In genomic region chrX:93919017-93919416, GRCm38 (mm10) we compare ENCODE assay signal across 36 mouse cellular contexts. TPM values are rescaled to one million over a fixed set of nuclear protein-coding genes. Genes with fewer than 3 reads are reported as not detected.
A peak's percentile ranks its signal among the peaks of the same experiment; 100 is the strongest.
DNase-seq lines count a peak whose midpoint lies in the region; ATAC-seq and TF ChIP-seq lines count a peak whose summit lies in the region.
"Had no signal": no experiment of that assay in that cellular context is flagged by ENCODE, and none has a peak within 500 bp of the region (broad histone marks: within the 10 kb centered on the region; RNA-seq: fewer than 3 reads in every experiment).

No protein-coding gene starts in this region.

- H3K79me2 ChIP-seq in myocyte (ENCODE audit: control insufficient read depth, insufficient read depth), result no peaks in the 10 kb centered on the region

- no peak overlapping the region for H3K4me2 ChIP-seq in myocyte (ENCODE audit: low read depth)
- H3K4me2 ChIP-seq: embryonic facial prominence, embryonic 13.5 days; forebrain, embryonic 12.5 days; forebrain, embryonic 15.5 days; heart, embryonic 11.5 days; hindbrain, embryonic 14.5 days had no signal

- no peak overlapping the region for H3K4me3 ChIP-seq in myocyte
- no peak overlapping the region for H3K4me3 ChIP-seq in left cerebral cortex, adult 2 months
- H3K4me3 ChIP-seq: embryonic facial prominence, embryonic 10.5 days; embryonic facial prominence, embryonic 13.5 days; erythroblast, embryonic 14.5 days; forebrain, embryonic 12.5 days; forebrain, embryonic 15.5 days; hindbrain, embryonic 10.5 days had no signal

- ATAC-seq in megakaryocyte, adult 5-6 weeks (ENCODE audit: poor library complexity, severe bottlenecking), result peak; percentile 40
- no peak for ATAC-seq in monocyte, adult 5-6 weeks (replicated peaks; ENCODE audit: insufficient number of reproducible peaks, low FRiP score, low TSS enrichment, poor library complexity, severe bottlenecking)
- ATAC-seq: forebrain, embryonic 15.5 days; hindbrain, postnatal 0 days; inflammation-experienced regulatory T-cells, adult 6 months; Patski had no signal

- H3K36me3 ChIP-seq in myocyte (ENCODE audit: control insufficient read depth, insufficient read depth), result no peaks in the 10 kb centered on the region
- H3K36me3 ChIP-seq: embryonic facial prominence, embryonic 10.5 days; embryonic facial prominence, embryonic 13.5 days; forebrain, embryonic 12.5 days; forebrain, embryonic 15.5 days; G1E; hindbrain, embryonic 10.5 days had no signal

- no peak overlapping the region for H3K27ac ChIP-seq in left cerebral cortex, adult 2 months
- H3K27ac ChIP-seq: embryonic facial prominence, embryonic 10.5 days; embryonic facial prominence, embryonic 13.5 days; forebrain, embryonic 12.5 days; forebrain, embryonic 15.5 days; hindbrain, embryonic 10.5 days; hindbrain, embryonic 14.5 days; hindbrain, postnatal 0 days had no signal

- no peak overlapping the region for H3ac ChIP-seq in myocyte (ENCODE audit: control insufficient read depth, insufficient read length)

- intact Hi-C loops in left cerebral cortex, adult 2 months (cut with DNase I), result no loop called here

- peak; percentile 2 for DNase-seq in 3T3-L1 (ENCODE audit: low read depth, low spot score)
- peak; percentile 54 for DNase-seq in A20 (ENCODE audit: low read depth, low spot score)
- DNase-seq in urinary bladder, postnatal 14 days (ENCODE audit: low spot score), result no peak
- no peak for DNase-seq in left cerebral cortex, adult 2 months (ENCODE audit: extremely low spot score in 1 of 2, low spot score in 2 of 2)
- DNase-seq: adrenal gland, postnatal 10 days; adrenal gland, postnatal 36 days; B cell, adult 2 months; cerebellum, adult 11 months; cerebellum, adult 2 months; cerebellum, adult 9-11 months; cerebellum, postnatal 25 days; embryo, embryonic 11 days; gastrocnemius, postnatal 25 days had no signal

- H3K27me3 ChIP-seq in myocyte (ENCODE audit: control insufficient read depth, insufficient read depth, insufficient read length), result no peaks in the 10 kb centered on the region
- H3K27me3 ChIP-seq: CH12.LX; forebrain, embryonic 15.5 days had no signal

- no peak for TF ChIP-seq POLR2A in myocyte (IDR thresholded peaks at IDR 0.05; ENCODE audit: insufficient read length, low read depth)

- no peak for TF ChIP-seq CTCF in left cerebral cortex, adult 2 months (IDR thresholded peaks at IDR 0.05)

TF ChIP-seq in myocyte, 11 proteins besides CTCF, POLR2A, EP300 and RAD21:
- TF ChIP-seq USF1 (IDR thresholded peaks at IDR 0.05; ENCODE audit: low read depth) (no peak), MYOG (IDR thresholded peaks at IDR 0.05; ENCODE audit: control insufficient read depth in 1 of 3, insufficient read depth in 1 of 3, insufficient read length in 2 of 3, low read depth in 2 of 3) (peak in 2 of 3 experiments; percentile 14 to 75), E2F4 (IDR thresholded peaks at IDR 0.05; ENCODE audit: insufficient read depth) (no peak), CEBPB (IDR thresholded peaks at IDR 0.05; ENCODE audit: insufficient read depth, poor library complexity, severe bottlenecking) (no peak), POLR2AphosphoS2 (IDR thresholded peaks at IDR 0.05; ENCODE audit: insufficient read length, low read depth) (no peak), MYOD1 (IDR thresholded peaks at IDR 0.05; ENCODE audit: control insufficient read depth in 1 of 3, insufficient read length in 2 of 3, low read depth in 2 of 3) (peak in 2 of 3 experiments; percentile 17 to 58)
TF ChIP-seq in myocyte: peak in this region for 2.

RNA-seq across cellular contexts. Expression of gene AU015836, which starts 49.4 kb away (rescaled TPM):
- total RNA-seq in megakaryocyte, adult 5-6 weeks (2015), result not detected in 2 replicates
- 0.48 TPM in 1 of 2 replicates, not detected in the other for total RNA-seq in megakaryocyte, adult 5-6 weeks (2017)
- polyA plus RNA-seq in myocyte (2012; fragmentation: generic; extraction: Trizol), result not detected
- total RNA-seq in monocyte, adult 5-6 weeks (2017), result not detected in 3 replicates
- total RNA-seq in left cerebral cortex, adult 2 months (2021), result not detected
- total RNA-seq: adrenal gland, adult 18-20 months; adrenal gland, postnatal 10 days; adrenal gland, postnatal 36 days; CH12.LX; common myeloid progenitor, adult 5-6 weeks; G1E; gastrocnemius, adult 8-10 months; gastrocnemius, postnatal 25 days; heart, adult 8-10 months; heart, postnatal 25 days; hindbrain, postnatal 0 days had no signal
- polyA plus RNA-seq: cerebellum, adult 2 months; embryonic facial prominence, embryonic 10.5 days; embryonic facial prominence, embryonic 13.5 days; erythroblast, embryonic 14.5 days; forebrain, embryonic 12.5 days; forebrain, embryonic 15.5 days; G1E; gonadal fat pad, adult 2 months; heart, embryonic 11.5 days; heart, postnatal 0 days; hindbrain, embryonic 10.5 days; hindbrain, embryonic 14.5 days; hindbrain, postnatal 0 days; inflammation-experienced regulatory T-cells, adult 6 months; Patski had no signal

Comparison
In these comparisons a context has a peak if more than half of its experiments do, and no peak if none do; other contexts are left out.
1. DNase-seq: peak in 3T3-L1 (single experiment) and A20 (single experiment); none in urinary bladder, postnatal 14 days (single experiment) and left cerebral cortex, adult 2 months (0 of 2).